Mouse (Mus musculus) mammary gland, adult 2 months (tissue): ENCODE measurements around the gene Cbs. TPM values are rescaled to one million over a fixed set of nuclear protein-coding genes. Genes with fewer than 3 reads are reported as not detected.

ENCODE experiments used
- polyA plus RNA-seq: library from polyadenylated mRNA; depleted of rRNA; stranded (reverse); fragments of >200 nt; gene quantifications from 2 replicates; pipeline ENCODE4 v1.2.3, GENCODE M21; 2012; ENCODE audit warnings: low replicate concordance; rRNA removed

The Cbs gene
- 7.3 and 7.4 TPM in 2 replicates for polyA plus RNA-seq

GRCm38 (mm10) chr17:31636942-31637811 is at the start of gene Cbs:
TSS of gene Cbs (minus strand) at chr17:31637238.

GRCm38 (mm10) chr17:31677507-31677906 is 40.5 kb upstream of the Cbs start, which contains the start of gene Cryaa:
TSS of gene Cryaa (plus strand) at chr17:31677807.

GRCm38 (mm10) chr17:31658468-31659185 is 21.6 kb upstream of the Cbs start, which contains the start of gene U2af1:
TSS of gene U2af1 (minus strand) at chr17:31658892.

GRCm38 (mm10) chr17:31564015-31564857 is 72.8 kb downstream of the Cbs start, which contains the start of gene Pknox1:
TSS of gene Pknox1 (plus strand) at chr17:31564734.

Other genes with a start within 250 kb of the Cbs start
- 27.6 and 28.7 TPM in 2 replicates for gene Wdr4, start 117.3 kb downstream of the Cbs start, polyA plus RNA-seq
- gene Ndufv3, start 117.1 kb downstream of the Cbs start, polyA plus RNA-seq: 161 and 203 TPM in 2 replicates
- 23.0 and 28.9 TPM in 2 replicates for gene Pknox1, start 72.5 kb downstream of the Cbs start, polyA plus RNA-seq
- gene U2af1, start 21.7 kb upstream of the Cbs start, polyA plus RNA-seq: 25.8 and 40.4 TPM in 2 replicates
- gene Cryaa, start 40.6 kb upstream of the Cbs start, polyA plus RNA-seq: 0.24 and 0.54 TPM in 2 replicates
- 34.3 and 52.8 TPM in 2 replicates for gene Sik1, start 218.6 kb upstream of the Cbs start, polyA plus RNA-seq